Mouse (Mus musculus) megakaryocyte, embryonic 14.5 days (primary cell): Measurements from ENCODE around the gene Baz2a. TPM values are rescaled to one million over a fixed set of nuclear protein-coding genes. Genes with fewer than 3 reads are reported as not detected.
A peak's percentile ranks its signal among the peaks of the same experiment; 100 is the strongest.
"Not testable (repeated sequence)": the region's sequence is repeated elsewhere in the genome, so short reads cannot be mapped to it uniquely, and the experiment has no call there.

Source experiments
- H3K27me3 ChIP-seq: replicated peaks from 2 replicates; pipeline ENCODE3; 2012; ENCODE audit warnings: inconsistent platforms
- H3K36me3 ChIP-seq: replicated peaks from 2 replicates; pipeline ENCODE3; 2012; ENCODE audit warnings: low read length, inconsistent platforms, mixed read lengths
- H3K4me1 ChIP-seq: 2 replicates; pipeline ENCODE4 v1.6.1; 2012; ENCODE audit warnings: inconsistent platforms
- H3K4me3 ChIP-seq: replicated peaks from 2 replicates; pipeline ENCODE3; 2012; ENCODE audit warnings: moderate library complexity, mild to moderate bottlenecking, inconsistent platforms
- H3K9me3 ChIP-seq: 2 replicates; pipeline ENCODE4 v1.6.1; 2012; ENCODE audit warnings: inconsistent platforms
- FLI1 ChIP-seq: IDR thresholded peaks from 2 replicates; pipeline ENCODE4 v1.6.1; 2012; ENCODE audit warnings: low read length, inconsistent platforms, mixed read lengths
- GATA1 ChIP-seq: IDR thresholded peaks from 3 replicates; pipeline ENCODE4 v1.6.1; 2012; ENCODE audit warnings: mixed read lengths, low read length, inconsistent platforms, borderline replicate concordance
- polyA plus RNA-seq: library from polyadenylated mRNA; stranded (reverse); fragments of >175 nt; gene quantifications from 2 replicates; pipeline ENCODE4 v1.2.3, GENCODE M21; 2012; ENCODE audit warnings: low replicate concordance; ENCODE audit not compliant: insufficient read depth

Gene Baz2a
- polyA plus RNA-seq: 6.9 and 16.7 TPM in 2 replicates

GRCm38 (mm10) chr10:128091564-128092505, at the start of gene Baz2a:
TSS of gene Baz2a (plus strand) at chr10:128091577.
- Histone ChIP-seq H3K9me3 (no peaks in the 10 kb centered on the region), H3K4me1 (peaks cover 74% of the 10 kb centered on the region), H3K27me3 (no peaks in the 10 kb centered on the region), H3K4me3 (peak within 1 kb of the TSS; percentile 96), H3K36me3 (peaks cover 38% of the 10 kb centered on the region)
- TF ChIP-seq GATA1: no peak
- TF ChIP-seq FLI1: no peak

DNA sequence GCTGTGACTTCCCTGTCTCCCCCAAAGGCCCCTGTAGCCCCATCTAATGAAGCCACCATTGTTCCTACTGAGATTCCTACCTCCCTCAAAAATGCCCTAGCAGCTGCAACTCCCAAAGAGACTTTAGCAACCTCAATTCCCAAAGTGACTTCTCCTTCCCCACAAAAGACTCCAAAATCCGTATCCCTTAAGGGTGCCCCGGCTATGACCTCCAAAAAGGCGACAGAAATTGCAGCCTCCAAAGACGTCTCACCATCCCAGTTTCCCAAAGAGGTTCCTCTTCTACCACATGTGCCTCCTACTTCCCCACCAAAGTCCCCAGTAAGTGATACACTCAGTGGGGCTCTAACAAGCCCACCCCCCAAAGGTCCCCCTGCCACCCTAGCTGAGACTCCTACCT, 49.7 kb upstream of the Baz2a start:
- H3K36me3 ChIP-seq: peaks cover 93% of the 10 kb centered on the region

DNA sequence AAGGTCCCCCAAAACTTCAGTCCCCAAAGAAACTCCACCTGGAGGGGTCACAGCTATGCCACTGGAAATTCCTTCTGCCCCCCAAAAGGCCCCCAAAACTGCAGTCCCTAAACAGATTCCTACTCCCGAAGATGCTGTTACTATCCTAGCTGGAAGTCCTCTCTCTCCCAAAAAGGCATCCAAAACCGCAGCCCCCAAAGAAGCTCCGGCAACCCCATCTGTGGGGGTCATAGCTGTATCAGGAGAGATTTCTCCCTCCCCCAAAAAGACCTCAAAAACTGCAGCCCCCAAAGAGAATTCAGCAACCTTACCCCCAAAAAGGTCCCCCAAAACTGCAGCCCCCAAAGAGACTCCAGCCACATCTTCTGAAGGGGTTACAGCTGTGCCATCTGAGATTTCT, 48.9 kb upstream of the Baz2a start:
- TF ChIP-seq GATA1 (no peak), FLI1 (no peak)
- Histone ChIP-seq H3K4me3 (no peak overlapping the region), H3K9me3 (no peaks in the 10 kb centered on the region), H3K27me3 (no peaks in the 10 kb centered on the region), H3K4me1 (peaks cover 78% of the 10 kb centered on the region), H3K36me3 (peaks cover 98% of the 10 kb centered on the region)

More for the DNA sequence above, 49.7 kb upstream of the Baz2a start:
- Histone ChIP-seq H3K9me3 (no peaks in the 10 kb centered on the region), H3K4me3 (no peak overlapping the region), H3K4me1 (peaks cover 84% of the 10 kb centered on the region), H3K27me3 (no peaks in the 10 kb centered on the region)
- TF ChIP-seq GATA1 (no peak), FLI1 (no peak)

- Histone ChIP-seq H3K4me3 (peak overlapping the region; percentile 20), H3K4me1 (peaks cover 70% of the 10 kb centered on the region), H3K36me3 (peaks cover 98% of the 10 kb centered on the region), H3K27me3 (no peaks in the 10 kb centered on the region), H3K9me3 (no peaks in the 10 kb centered on the region)
- TF ChIP-seq GATA1: no peak
- no peak for TF ChIP-seq FLI1
Observed at GRCm38 (mm10) chr10:128043041-128043835, 48.1 kb upstream of the Baz2a start.

DNA sequence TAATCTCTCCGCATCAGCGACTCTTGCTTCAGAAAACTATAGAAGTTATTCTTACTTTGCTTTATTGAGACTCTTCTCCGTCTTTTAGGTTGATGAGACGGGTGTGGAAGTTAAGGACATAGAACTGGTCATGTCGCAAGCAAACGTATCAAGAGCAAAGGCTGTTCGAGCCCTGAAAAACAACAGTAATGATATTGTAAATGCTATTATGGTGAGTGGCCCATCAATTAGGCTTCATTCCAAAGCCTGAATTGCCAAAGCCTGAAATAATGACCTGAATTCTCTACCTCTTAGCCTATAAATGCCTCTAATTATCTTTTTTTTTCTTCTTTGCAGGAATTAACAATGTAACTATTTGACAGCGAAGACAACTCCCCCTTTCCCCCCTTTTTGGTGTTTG, 43.2 kb upstream of the Baz2a start:
- Histone ChIP-seq H3K27me3 (no peaks in the 10 kb centered on the region), H3K4me1 (peaks cover 21% of the 10 kb centered on the region), H3K4me3 (no peak overlapping the region), H3K36me3 (peaks cover 83% of the 10 kb centered on the region), H3K9me3 (no peaks in the 10 kb centered on the region)
- TF ChIP-seq GATA1: no peak
- TF ChIP-seq FLI1: no peak

- Histone ChIP-seq H3K9me3 (no peaks in the 10 kb centered on the region), H3K4me1 (peaks cover 5% of the 10 kb centered on the region), H3K36me3 (peaks cover 67% of the 10 kb centered on the region), H3K27me3 (no peaks in the 10 kb centered on the region), H3K4me3 (no peak overlapping the region)
- TF ChIP-seq FLI1: no peak
- TF ChIP-seq GATA1: no peak
Observed at GRCm38 (mm10) chr10:128049741-128050140, 41.6 kb upstream of the Baz2a start.

DNA sequence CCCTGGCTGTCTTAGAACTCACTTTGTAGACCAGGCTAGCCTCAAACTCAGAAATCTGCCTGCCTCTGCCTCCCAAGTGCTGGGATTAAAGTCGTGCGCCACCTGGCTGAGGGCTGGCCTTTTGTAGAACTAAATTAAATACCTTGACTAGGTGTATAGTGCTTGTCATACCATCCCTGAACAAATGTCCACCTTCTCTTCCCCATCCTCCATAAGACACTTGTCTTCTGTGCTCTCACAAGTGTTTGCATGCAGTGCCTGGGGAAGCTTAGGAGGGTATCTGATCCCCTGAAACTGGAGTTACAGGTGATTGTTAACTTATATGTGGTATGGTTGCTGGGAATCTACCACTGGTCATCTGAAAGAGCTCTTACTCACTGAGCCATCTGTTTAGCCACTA, 41.0 kb upstream of the Baz2a start:
- no peak overlapping the region for H3K4me3 ChIP-seq
- TF ChIP-seq GATA1 (no peak), FLI1 (no peak)
- H3K36me3 ChIP-seq: peaks cover 61% of the 10 kb centered on the region
- no peaks in the 10 kb centered on the region; the same call in 1 of the 2 replicates for H3K4me1 ChIP-seq
- no peaks in the 10 kb centered on the region for H3K27me3 ChIP-seq
- no peaks in the 10 kb centered on the region for H3K9me3 ChIP-seq

GRCm38 (mm10) chr10:128051589-128051988, 39.8 kb upstream of the Baz2a start:
- TF ChIP-seq FLI1 (no peak), GATA1 (no peak)
- Histone ChIP-seq H3K27me3 (no peaks in the 10 kb centered on the region), H3K9me3 (no peaks in the 10 kb centered on the region), H3K36me3 (peaks cover 48% of the 10 kb centered on the region), H3K4me1 (no peaks in the 10 kb centered on the region), H3K4me3 (no peak overlapping the region)

DNA sequence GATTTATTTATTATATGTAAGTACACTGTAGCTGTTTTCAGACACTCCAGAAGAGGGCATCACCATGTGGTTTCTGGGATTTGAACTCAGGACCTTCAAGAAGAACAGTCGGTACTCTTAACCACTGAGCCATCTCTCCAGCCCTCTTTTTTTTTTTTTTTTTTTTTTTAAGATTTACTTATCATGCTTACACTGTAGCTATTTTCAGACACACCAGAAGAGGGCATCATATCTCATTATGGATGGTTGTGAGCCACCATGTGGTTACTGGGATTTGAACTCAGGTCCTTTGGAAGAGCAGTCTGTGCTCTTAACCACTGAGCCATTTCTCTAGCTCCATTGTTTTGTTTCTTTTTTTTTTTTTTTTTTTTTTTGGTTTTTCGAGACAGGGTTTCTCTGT, 39.2 kb upstream of the Baz2a start:
- H3K27me3 ChIP-seq, H3K9me3 ChIP-seq, H3K4me1 ChIP-seq: not testable (repeated sequence)

DNA sequence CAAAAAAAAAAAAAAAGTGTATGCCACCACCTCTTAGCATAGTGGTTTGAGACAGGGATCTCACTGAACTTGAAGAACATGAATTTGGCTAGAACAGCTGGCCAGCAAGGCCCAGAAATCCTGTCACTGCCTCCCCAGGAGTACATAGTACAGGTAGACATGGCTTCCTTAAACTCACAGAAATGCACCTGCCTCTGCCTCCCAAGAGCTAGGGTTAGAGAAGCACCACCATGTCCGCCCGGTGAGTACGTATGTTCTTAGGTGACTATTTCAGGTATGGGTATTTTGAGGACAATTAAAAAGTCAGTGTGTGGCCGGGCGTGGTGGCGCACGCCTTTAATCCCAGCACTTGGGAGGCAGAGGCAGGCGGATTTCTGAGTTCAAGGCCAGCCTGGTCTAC, 38.4 kb upstream of the Baz2a start:
- peaks cover 36% of the 10 kb centered on the region for H3K36me3 ChIP-seq
- no peak overlapping the region for H3K4me3 ChIP-seq
- H3K9me3 ChIP-seq: no peaks in the 10 kb centered on the region
- H3K27me3 ChIP-seq: no peaks in the 10 kb centered on the region
- peaks cover 5% of the 10 kb centered on the region for H3K4me1 ChIP-seq
- no peak for TF ChIP-seq FLI1
- TF ChIP-seq GATA1: no peak

More for the DNA sequence above, 39.2 kb upstream of the Baz2a start:
- peaks cover 43% of the 10 kb centered on the region for H3K36me3 ChIP-seq
- H3K4me3 ChIP-seq: not testable (repeated sequence)
